Mouse (Mus musculus): Measurements from ENCODE around the gene Srcin1. TPM values are rescaled to one million over a fixed set of nuclear protein-coding genes. Genes with fewer than 3 reads are reported as not detected.

Gene Srcin1
- polyA plus RNA-seq, 1 experiment from 2014 or later = 0.64 TPM

DNA sequence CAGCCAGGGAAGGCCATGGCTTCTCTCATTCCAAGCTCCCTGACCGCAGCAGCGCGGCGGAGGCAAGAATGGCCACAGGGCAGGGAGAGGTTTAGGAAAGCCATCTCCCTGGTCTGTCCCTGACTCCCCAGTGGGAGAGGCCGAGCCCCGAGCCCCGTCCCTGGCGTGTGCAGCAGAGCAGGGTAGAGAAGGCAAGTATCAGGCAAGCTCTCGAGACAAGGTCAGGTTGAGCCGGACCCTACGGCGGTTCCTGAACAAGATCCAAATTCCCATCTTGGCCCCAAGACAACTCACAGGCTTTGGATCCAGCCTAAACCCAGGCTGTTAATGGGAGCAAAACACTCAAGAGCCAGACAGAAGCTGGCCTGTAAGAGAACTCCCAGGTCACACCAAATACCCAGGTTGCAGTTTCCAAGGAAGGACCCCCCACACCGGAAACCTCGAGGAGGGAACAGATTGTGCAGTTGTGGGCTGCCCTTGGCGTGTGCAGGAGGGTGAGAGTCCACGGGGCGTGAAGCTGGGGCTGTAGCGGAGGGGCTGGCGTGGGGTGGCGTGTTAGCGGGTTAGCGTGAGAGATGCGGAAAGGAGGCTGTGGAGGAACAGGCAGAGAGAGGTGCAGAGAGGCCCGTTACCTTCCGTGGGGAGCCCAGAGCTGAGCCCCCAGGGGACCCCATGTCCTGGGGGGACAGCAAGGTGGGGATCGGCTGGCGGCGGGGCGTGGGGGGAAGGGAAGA lies 54.1 kb downstream of the Srcin1 start:
- Histone ChIP-seq H3K9me3 (ENCODE audit: control insufficient read depth, low read depth, low read length) (no peaks in the 10 kb centered on the region), H3K4me1 (ENCODE audit: control insufficient read depth, insufficient read depth, low read length) (0 out of 2 replicates have a peak, but pooled peaks cover 5% of the 10 kb centered on the region), H3K27ac (ENCODE audit: low read length) (no peak overlapping the region), H3K4me2 (replicated peaks; ENCODE audit: low read depth, low read length) (no peak overlapping the region), H3K9ac (replicated peaks; ENCODE audit: low read depth, low read length) (no peak overlapping the region), H3K36me3 (ENCODE audit: control insufficient read depth, insufficient read depth, low read length) (no peaks in the 10 kb centered on the region), H3K4me3 (ENCODE audit: low read depth, low read length) (no peak overlapping the region), H3K27me3 (ENCODE audit: control insufficient read depth, insufficient read depth, low read length) (no peaks in the 10 kb centered on the region)
- 81% methylated on average over 29 of the region's 29 CpGs for WGBS
- no peak for ATAC-seq (ENCODE audit: insufficient number of reproducible peaks, insufficient read depth, low FRiP score, low read depth)

DNA sequence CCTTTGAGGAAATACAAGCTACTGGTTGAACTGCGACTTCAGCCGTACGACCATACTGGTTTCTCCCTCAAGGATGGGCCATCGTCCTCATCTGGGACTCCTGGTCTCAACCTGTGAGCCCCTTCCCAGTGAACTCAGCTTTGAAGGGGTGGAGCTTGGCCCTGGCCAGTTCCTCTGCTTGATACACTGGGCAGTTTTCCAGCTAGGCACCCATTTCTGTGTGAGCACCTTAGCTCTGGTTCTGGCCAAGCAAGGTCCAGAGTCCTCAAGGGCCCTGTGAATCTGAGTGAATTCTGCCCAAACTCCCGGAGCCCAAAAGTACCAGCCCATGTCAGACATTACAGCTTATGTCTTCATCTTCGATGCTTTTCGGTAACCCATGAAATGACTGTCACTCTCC lies 55.4 kb downstream of the Srcin1 start:
- ATAC-seq (ENCODE audit: insufficient number of reproducible peaks, insufficient read depth, low FRiP score, low read depth) = no peak
- no peak overlapping the region for H3K4me2 ChIP-seq (replicated peaks; ENCODE audit: low read depth, low read length)
- 0 out of 2 replicates have a peak, but pooled peaks cover 5% of the 10 kb centered on the region for H3K4me1 ChIP-seq (ENCODE audit: control insufficient read depth, insufficient read depth, low read length)
- no peak overlapping the region for H3K4me3 ChIP-seq (ENCODE audit: low read depth, low read length)
- WGBS = 94% methylated on average over 7 of the region's 7 CpGs
- no peaks in the 10 kb centered on the region for H3K36me3 ChIP-seq (ENCODE audit: control insufficient read depth, insufficient read depth, low read length)
- H3K27me3 ChIP-seq (ENCODE audit: control insufficient read depth, insufficient read depth, low read length) = no peaks in the 10 kb centered on the region
- H3K9me3 ChIP-seq (ENCODE audit: control insufficient read depth, low read depth, low read length) = no peaks in the 10 kb centered on the region
- H3K27ac ChIP-seq (ENCODE audit: low read length) = no peak overlapping the region
- H3K9ac ChIP-seq (replicated peaks; ENCODE audit: low read depth, low read length) = no peak overlapping the region

DNA sequence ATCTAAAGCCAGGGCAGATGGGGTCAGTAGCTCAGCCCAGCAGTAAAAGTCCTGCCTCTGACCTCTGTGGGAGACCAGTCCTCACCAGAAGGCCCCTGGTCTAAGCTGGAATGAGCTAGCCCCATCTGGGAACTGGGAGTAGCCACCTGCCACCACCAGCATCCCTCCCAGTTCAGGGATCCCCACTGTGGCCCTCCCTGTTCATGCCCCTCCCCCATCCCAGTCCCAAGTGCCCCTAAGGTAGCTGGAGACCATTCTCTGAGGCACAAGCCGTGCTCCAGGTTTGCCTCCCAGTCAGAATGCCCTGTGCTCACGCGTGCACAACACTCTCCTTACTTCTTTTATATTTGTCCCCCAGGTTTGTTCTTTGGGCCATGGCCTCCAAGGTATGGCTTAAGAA lies 62.9 kb downstream of the Srcin1 start:
- H3K4me2 ChIP-seq (replicated peaks; ENCODE audit: low read depth, low read length) = no peak overlapping the region
- H3K27me3 ChIP-seq (ENCODE audit: control insufficient read depth, insufficient read depth, low read length) = no peaks in the 10 kb centered on the region
- WGBS = 72% methylated on average over 3 of the region's 3 CpGs
- no peaks in the 10 kb centered on the region for H3K36me3 ChIP-seq (ENCODE audit: control insufficient read depth, insufficient read depth, low read length)
- no peak overlapping the region for H3K27ac ChIP-seq (ENCODE audit: low read length)
- no peak overlapping the region for H3K4me3 ChIP-seq (ENCODE audit: low read depth, low read length)
- H3K4me1 ChIP-seq (ENCODE audit: control insufficient read depth, insufficient read depth, low read length) = no peaks in the 10 kb centered on the region
- H3K9me3 ChIP-seq (ENCODE audit: control insufficient read depth, low read depth, low read length) = no peaks in the 10 kb centered on the region
- no peak overlapping the region for H3K9ac ChIP-seq (replicated peaks; ENCODE audit: low read depth, low read length)
- no peak for ATAC-seq (ENCODE audit: insufficient number of reproducible peaks, insufficient read depth, low FRiP score, low read depth)

DNA sequence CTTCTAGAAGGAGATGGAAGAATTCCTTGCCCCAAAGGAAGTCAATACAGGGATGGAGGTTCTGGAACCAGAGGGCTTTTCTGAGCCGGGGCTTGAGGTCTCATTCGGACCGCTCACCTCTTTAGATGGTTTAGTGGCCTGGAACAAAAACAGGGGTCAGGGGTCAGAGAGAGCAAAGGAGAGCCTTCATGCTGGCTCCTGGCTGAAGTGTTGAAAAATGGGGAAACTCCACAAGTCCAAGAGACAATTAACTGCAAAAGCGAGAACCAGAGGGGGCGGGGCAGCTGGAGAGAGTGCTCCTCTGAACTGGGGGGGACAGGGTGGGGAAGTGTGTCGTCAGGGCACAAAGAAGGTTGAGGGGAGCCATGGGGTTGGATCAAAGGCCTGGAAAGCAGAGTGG lies 63.5 kb downstream of the Srcin1 start:
- 63% methylated on average over 6 of the region's 6 CpGs for WGBS
- no peak for ATAC-seq (ENCODE audit: insufficient number of reproducible peaks, insufficient read depth, low FRiP score, low read depth)
- Histone ChIP-seq H3K9ac (replicated peaks; ENCODE audit: low read depth, low read length) (no peak overlapping the region), H3K9me3 (ENCODE audit: control insufficient read depth, low read depth, low read length) (no peaks in the 10 kb centered on the region), H3K27me3 (ENCODE audit: control insufficient read depth, insufficient read depth, low read length) (no peaks in the 10 kb centered on the region), H3K4me3 (ENCODE audit: low read depth, low read length) (no peak overlapping the region), H3K27ac (ENCODE audit: low read length) (no peak overlapping the region), H3K36me3 (ENCODE audit: control insufficient read depth, insufficient read depth, low read length) (no peaks in the 10 kb centered on the region), H3K4me2 (replicated peaks; ENCODE audit: low read depth, low read length) (no peak overlapping the region), H3K4me1 (ENCODE audit: control insufficient read depth, insufficient read depth, low read length) (no peaks in the 10 kb centered on the region)

DNA sequence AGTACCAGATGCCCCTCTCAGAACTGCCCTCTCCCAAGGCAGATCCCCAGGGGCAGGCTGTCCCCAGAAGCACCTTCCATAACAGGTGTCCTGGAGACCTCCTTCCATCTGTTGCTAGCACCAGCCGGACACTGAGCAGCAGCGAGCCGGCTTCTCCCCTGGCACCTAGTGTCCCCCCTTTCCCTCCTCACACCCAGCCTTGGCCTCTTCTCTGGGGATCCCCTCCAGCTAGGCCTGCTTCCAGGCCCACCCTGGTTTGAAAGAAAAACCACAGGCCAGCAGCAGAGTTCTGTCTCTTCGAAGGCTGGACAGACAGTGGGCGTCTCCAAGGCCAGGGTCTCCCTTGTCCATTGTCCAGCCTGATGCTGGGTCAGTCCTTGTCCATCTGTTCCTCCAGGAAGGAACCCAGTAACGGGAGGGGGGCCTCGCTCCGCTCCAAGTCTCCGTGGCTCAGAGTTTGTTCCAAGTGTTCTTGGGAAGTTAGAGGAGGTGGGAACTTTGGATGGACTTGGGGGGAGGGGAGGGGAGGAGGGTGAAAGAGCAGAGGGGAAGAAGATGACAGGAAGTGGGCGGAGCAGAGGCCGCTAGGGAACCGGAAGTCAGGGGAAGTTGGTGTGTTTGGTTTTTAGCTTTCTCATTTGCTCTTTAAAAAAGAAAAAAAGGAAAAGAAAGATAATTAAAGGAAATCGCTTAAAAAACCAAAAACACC lies 64.2 kb downstream of the Srcin1 start:
- H3K4me2 ChIP-seq (replicated peaks; ENCODE audit: low read depth, low read length) = no peak overlapping the region
- no peak overlapping the region for H3K4me3 ChIP-seq (ENCODE audit: low read depth, low read length)
- no peak overlapping the region for H3K9ac ChIP-seq (replicated peaks; ENCODE audit: low read depth, low read length)
- H3K9me3 ChIP-seq (ENCODE audit: control insufficient read depth, low read depth, low read length) = no peaks in the 10 kb centered on the region
- no peaks in the 10 kb centered on the region for H3K4me1 ChIP-seq (ENCODE audit: control insufficient read depth, insufficient read depth, low read length)
- no peaks in the 10 kb centered on the region for H3K27me3 ChIP-seq (ENCODE audit: control insufficient read depth, insufficient read depth, low read length)
- ATAC-seq (ENCODE audit: insufficient number of reproducible peaks, insufficient read depth, low FRiP score, low read depth) = no peak
- WGBS = 59% methylated on average over 13 of the region's 13 CpGs
- H3K36me3 ChIP-seq (ENCODE audit: control insufficient read depth, insufficient read depth, low read length) = no peaks in the 10 kb centered on the region
- no peak overlapping the region for H3K27ac ChIP-seq (ENCODE audit: low read length)

DNA sequence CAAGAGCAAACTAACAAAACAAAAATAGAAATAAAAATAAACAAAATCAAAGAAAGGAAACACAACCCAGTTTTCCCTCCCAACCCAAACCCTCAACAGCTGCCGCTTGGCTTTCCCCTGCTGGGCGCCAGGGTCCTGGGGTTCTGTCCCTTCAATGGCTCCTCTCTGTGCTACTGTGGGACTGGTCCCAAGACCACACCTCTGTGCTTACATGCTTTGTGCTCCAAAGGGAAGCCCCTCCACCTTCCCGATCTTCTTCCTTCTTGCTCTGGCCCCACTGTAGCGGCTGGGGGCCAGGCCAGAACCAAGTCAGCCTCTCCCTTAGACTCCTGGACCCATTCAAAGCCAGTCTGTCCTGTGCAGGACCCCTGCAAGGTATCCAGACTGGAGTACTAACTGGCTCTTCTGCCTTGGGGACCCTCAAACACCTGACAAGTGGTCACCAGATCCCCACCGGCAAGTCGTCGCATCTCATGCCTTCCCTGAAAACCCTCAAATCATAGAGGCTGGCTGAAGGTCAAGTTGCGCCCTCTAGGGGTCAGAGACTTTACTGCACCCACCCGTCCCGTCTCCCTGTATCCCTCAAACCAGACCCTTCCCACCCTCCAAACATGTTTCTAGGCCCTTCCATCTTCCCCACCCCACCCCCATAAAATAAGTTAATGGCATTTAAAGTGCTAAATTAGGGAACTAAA lies 64.9 kb downstream of the Srcin1 start:
- H3K27ac ChIP-seq (ENCODE audit: low read length) = no peak overlapping the region
- 41% methylated on average over 10 of the region's 10 CpGs for WGBS
- H3K4me3 ChIP-seq (ENCODE audit: low read depth, low read length) = no peak overlapping the region
- no peaks in the 10 kb centered on the region for H3K27me3 ChIP-seq (ENCODE audit: control insufficient read depth, insufficient read depth, low read length)
- no peaks in the 10 kb centered on the region for H3K36me3 ChIP-seq (ENCODE audit: control insufficient read depth, insufficient read depth, low read length)
- no peak overlapping the region for H3K4me2 ChIP-seq (replicated peaks; ENCODE audit: low read depth, low read length)
- H3K9me3 ChIP-seq (ENCODE audit: control insufficient read depth, low read depth, low read length) = no peaks in the 10 kb centered on the region
- no peak overlapping the region for H3K9ac ChIP-seq (replicated peaks; ENCODE audit: low read depth, low read length)
- ATAC-seq (ENCODE audit: insufficient number of reproducible peaks, insufficient read depth, low FRiP score, low read depth) = no peak
- H3K4me1 ChIP-seq (ENCODE audit: control insufficient read depth, insufficient read depth, low read length) = no peaks in the 10 kb centered on the region

DNA sequence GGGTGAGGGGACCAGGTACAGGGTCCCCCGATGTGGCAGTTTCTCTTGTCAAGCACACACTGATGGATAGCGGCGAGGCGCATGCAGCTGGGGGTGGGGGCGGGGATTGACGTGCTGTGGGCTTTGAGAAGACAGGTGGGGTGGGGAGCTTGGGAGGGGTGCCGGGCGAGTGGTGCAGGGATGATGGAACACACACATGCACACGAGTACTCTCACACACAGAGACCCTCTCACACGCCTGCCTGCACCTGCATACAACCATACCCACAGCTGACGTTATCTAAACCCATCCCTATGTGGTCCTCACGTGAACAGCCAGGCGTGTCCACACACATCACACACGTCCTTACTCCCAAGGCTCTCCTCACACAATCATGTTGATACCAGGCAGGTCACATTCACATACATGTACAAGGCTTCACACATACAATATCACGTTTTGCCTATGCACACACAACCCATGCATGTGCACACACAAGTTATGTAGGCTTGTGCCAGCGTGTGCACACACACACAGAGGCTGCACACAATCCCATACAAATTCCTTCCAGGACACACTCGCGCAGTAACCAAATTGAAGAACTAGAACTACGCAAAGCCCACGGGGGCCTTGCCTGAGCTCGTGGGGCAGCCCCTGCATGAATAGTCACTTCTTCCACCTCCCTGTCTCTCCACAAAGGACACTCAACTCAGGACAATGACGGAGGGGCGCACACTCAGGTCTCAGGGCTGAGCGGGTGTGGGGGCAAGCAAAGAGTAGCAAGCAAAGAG lies 66.1 kb downstream of the Srcin1 start:
- Histone ChIP-seq H3K9ac (replicated peaks; ENCODE audit: low read depth, low read length) (no peak overlapping the region), H3K4me3 (ENCODE audit: low read depth, low read length) (no peak overlapping the region), H3K4me2 (replicated peaks; ENCODE audit: low read depth, low read length) (no peak overlapping the region), H3K9me3 (ENCODE audit: control insufficient read depth, low read depth, low read length) (no peaks in the 10 kb centered on the region), H3K4me1 (ENCODE audit: control insufficient read depth, insufficient read depth, low read length) (no peaks in the 10 kb centered on the region), H3K27me3 (ENCODE audit: control insufficient read depth, insufficient read depth, low read length) (no peaks in the 10 kb centered on the region), H3K36me3 (ENCODE audit: control insufficient read depth, insufficient read depth, low read length) (no peaks in the 10 kb centered on the region), H3K27ac (ENCODE audit: low read length) (no peak overlapping the region)
- WGBS = 58% methylated on average over 24 of the region's 24 CpGs
- ATAC-seq (ENCODE audit: insufficient number of reproducible peaks, insufficient read depth, low FRiP score, low read depth) = no peak

DNA sequence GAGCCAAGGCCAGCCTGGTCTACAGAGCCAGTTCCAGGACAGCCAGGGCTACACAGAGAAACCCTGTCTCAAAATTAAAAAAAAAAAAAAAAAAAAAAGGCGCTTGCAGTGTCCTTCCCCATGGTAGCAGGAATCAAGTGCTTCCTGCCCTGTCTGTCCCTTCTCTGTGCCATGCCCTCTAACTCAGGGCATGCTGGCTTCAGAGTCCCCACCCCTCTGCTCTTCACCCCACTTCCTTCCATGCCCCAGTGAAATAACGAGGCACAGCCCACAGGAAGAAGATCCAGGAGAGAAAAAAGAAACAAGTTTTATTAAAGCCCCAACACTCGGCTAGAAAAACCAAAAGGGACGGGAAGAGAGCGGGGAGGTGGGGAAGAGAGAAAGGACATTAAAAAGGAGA lies 66.9 kb downstream of the Srcin1 start:
- ATAC-seq (ENCODE audit: insufficient number of reproducible peaks, insufficient read depth, low FRiP score, low read depth) = no peak
- H3K9me3 ChIP-seq (ENCODE audit: control insufficient read depth, low read depth, low read length) = no peaks in the 10 kb centered on the region
- no peak overlapping the region for H3K4me3 ChIP-seq (ENCODE audit: low read depth, low read length)
- no peaks in the 10 kb centered on the region for H3K27me3 ChIP-seq (ENCODE audit: control insufficient read depth, insufficient read depth, low read length)
- H3K4me1 ChIP-seq (ENCODE audit: control insufficient read depth, insufficient read depth, low read length) = no peaks in the 10 kb centered on the region
- H3K36me3 ChIP-seq (ENCODE audit: control insufficient read depth, insufficient read depth, low read length) = no peaks in the 10 kb centered on the region
- WGBS = 36% methylated on average over 5 of the region's 5 CpGs
- no peak overlapping the region for H3K27ac ChIP-seq (ENCODE audit: low read length)
- no peak overlapping the region for H3K9ac ChIP-seq (replicated peaks; ENCODE audit: low read depth, low read length)
- no peak overlapping the region for H3K4me2 ChIP-seq (replicated peaks; ENCODE audit: low read depth, low read length)
